22 mouse cellular contexts compared by ENCODE assay signal in genomic region chr9:40961401-40961800, GRCm38 (mm10). TPM values are rescaled to one million over a fixed set of nuclear protein-coding genes. Genes with fewer than 3 reads are reported as not detected.
"Had no signal": no experiment of that assay in that cellular context is flagged by ENCODE, and none has a peak within 500 bp of the region (broad histone marks: within the 10 kb centered on the region; RNA-seq: fewer than 3 reads in every experiment).

No protein-coding gene starts in this region.

- H3K36me3 ChIP-seq: limb, embryonic 12.5 days; limb, embryonic 15.5 days; neural tube, embryonic 12.5 days had no signal

- H3K9me3 ChIP-seq: limb, embryonic 12.5 days; limb, embryonic 15.5 days; neural tube, embryonic 12.5 days had no signal

- H3K9ac ChIP-seq: limb, embryonic 12.5 days; limb, embryonic 15.5 days; liver, embryonic 14.5 days; liver, postnatal 0 days; lung, embryonic 14.5 days; neural tube, embryonic 12.5 days had no signal

- H3K4me3 ChIP-seq: limb, embryonic 12.5 days; limb, embryonic 15.5 days; neural tube, embryonic 12.5 days had no signal

- H3K4me2 ChIP-seq: limb, embryonic 12.5 days; limb, embryonic 15.5 days; liver, embryonic 11.5 days; lung, embryonic 14.5 days; neural tube, embryonic 12.5 days had no signal

- DNase-seq: kidney, adult 18-20 months; kidney, adult 9 months; kidney, postnatal 14 days; kidney, postnatal 4 days; left cerebral cortex, postnatal 4 days; liver, postnatal 0 days; lung, embryonic 14.5 days; right cerebral cortex, adult 18-20 months; right cerebral cortex, postnatal 14 days; right cerebral cortex, postnatal 4 days; thymus, adult 2 months; thymus, postnatal 25 days had no signal

- ATAC-seq: intestine, embryonic 16.5 days; liver, postnatal 0 days; lung, postnatal 0 days had no signal

- H3K27ac ChIP-seq: limb, embryonic 12.5 days; limb, embryonic 15.5 days; liver, embryonic 14.5 days; macrophage; neural tube, embryonic 12.5 days; stomach, postnatal 0 days had no signal

RNA-seq across cellular contexts. Expression of gene Jhy, which starts 2.5 kb away (rescaled TPM):
- polyA plus RNA-seq: limb, embryonic 12.5 days; limb, embryonic 15.5 days; liver, embryonic 11.5 days; liver, postnatal 0 days; macrophage; thymus, adult 2 months had no signal

RNA-seq across cellular contexts. Expression of gene Crtam, which starts 43.0 kb away (rescaled TPM):
- polyA plus RNA-seq: macrophage; neural tube, embryonic 12.5 days; stomach, embryonic 14.5 days; stomach, postnatal 0 days had no signal
